Mouse (Mus musculus) ES-Bruce4 (cell line): ENCODE data around the gene Pacsin1. TPM values are rescaled to one million over a fixed set of nuclear protein-coding genes. Genes with fewer than 3 reads are reported as not detected.
A peak's percentile ranks its signal among the peaks of the same experiment; 100 is the strongest.

Experiments used
- H3K27ac ChIP-seq: 2 replicates; pipeline ENCODE4 v1.5.1; 2012; ENCODE audit warnings: low read length, inconsistent platforms; ENCODE audit not compliant: insufficient read depth
- H3K27me3 ChIP-seq: 2 replicates; pipeline ENCODE4 v1.6.1; 2012; ENCODE audit warnings: mild to moderate bottlenecking, low read length, inconsistent platforms; ENCODE audit not compliant: control insufficient read depth, poor library complexity, insufficient read depth, severe bottlenecking
- H3K36me3 ChIP-seq: 2 replicates; pipeline ENCODE4 v1.6.1; 2012; ENCODE audit warnings: inconsistent platforms, mild to moderate bottlenecking, low read length, moderate library complexity; ENCODE audit not compliant: control insufficient read depth, poor library complexity, insufficient read depth, severe bottlenecking
- H3K4me1 ChIP-seq: one replicate; pipeline ENCODE4 v1.8.1; 2011; ENCODE audit warnings: low read length; ENCODE audit not compliant: control insufficient read depth, insufficient read depth
- H3K4me3 ChIP-seq: 2 replicates; pipeline ENCODE4 v1.5.1; 2011; ENCODE audit warnings: low read depth, mild to moderate bottlenecking, low read length
- H3K9ac ChIP-seq: 2 replicates; pipeline ENCODE4 v1.6.1; 2012; ENCODE audit warnings: low read depth, mild to moderate bottlenecking, inconsistent platforms; ENCODE audit not compliant: poor library complexity, severe bottlenecking
- H3K9me3 ChIP-seq: replicated peaks from 2 replicates; pipeline ENCODE4 v1.6.1; 2012; ENCODE audit warnings: mild to moderate bottlenecking, low read length, inconsistent platforms; ENCODE audit not compliant: control insufficient read depth, poor library complexity, insufficient read depth, severe bottlenecking
- CTCF ChIP-seq: IDR thresholded peaks from one replicate; pipeline ENCODE4 v1.8.1; 2011; ENCODE audit warnings: low read depth, low read length
- EP300 ChIP-seq: IDR thresholded peaks from 2 replicates; pipeline ENCODE4 v1.6.1; 2011; ENCODE audit warnings: low read depth, low read length; ENCODE audit not compliant: insufficient read depth
- POLR2A ChIP-seq: IDR thresholded peaks from one replicate; pipeline ENCODE4 v1.8.1; 2011; ENCODE audit warnings: low read length; ENCODE audit not compliant: insufficient read depth
- polyA plus RNA-seq: library from polyadenylated mRNA; stranded (reverse); fragments of >200 nt; gene quantifications from 2 replicates; pipeline ENCODE4 v1.2.4, GENCODE M21; 2011; ENCODE audit warnings: low read depth; ENCODE audit not compliant: missing spikeins, insufficient read depth, insufficient read length

Gene Pacsin1
- polyA plus RNA-seq, 1 experiment: 16.8 TPM

DNA sequence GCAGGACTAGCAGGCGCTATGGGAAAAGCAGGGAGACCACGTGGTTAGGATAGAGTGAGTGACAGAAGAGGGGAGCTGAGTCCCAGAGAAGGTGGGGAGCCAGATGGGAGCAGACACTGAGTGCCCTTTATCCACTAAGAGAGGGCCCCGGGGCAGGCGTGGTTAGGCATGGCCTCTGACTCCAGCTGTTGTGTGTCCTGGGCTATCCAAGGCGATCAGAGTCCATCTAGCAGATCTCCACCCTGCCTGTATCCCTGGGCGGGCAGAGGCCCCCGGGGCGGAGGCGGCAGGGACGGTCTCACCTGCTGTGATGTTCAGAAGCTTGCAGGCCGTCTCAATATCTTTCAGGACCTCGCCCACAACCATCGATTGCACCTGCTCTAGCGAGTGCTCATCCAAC lies 64.4 kb downstream of the Pacsin1 start:
- no peak overlapping the region for H3K27ac ChIP-seq
- no peaks in the 10 kb centered on the region for H3K27me3 ChIP-seq
- H3K4me1 ChIP-seq: peaks cover 4% of the 10 kb centered on the region

DNA sequence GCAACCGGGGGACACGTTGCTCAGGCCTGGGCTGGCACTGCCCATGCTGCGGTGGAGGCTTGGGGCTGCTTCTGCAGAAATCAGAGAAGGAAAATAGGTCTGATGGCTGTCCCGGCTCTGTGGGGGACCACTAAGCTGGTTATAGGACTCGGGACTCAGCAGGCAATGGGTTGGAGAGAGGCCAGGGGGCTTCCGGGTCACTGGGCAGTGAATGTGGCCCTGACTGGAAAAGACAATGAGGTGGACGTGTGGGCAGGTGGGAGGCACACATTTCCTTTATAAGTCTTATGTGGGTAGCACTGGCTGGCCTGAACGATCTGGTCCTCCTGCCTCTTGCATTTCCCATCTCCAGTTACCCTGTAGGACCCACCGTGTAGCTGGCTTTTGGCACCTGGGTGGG lies 65.0 kb downstream of the Pacsin1 start:
- peaks cover 4% of the 10 kb centered on the region for H3K4me1 ChIP-seq
- H3K27ac ChIP-seq: no peak overlapping the region
- no peak for TF ChIP-seq CTCF
- TF ChIP-seq EP300: no peak
- TF ChIP-seq POLR2A: no peak
- H3K9me3 ChIP-seq: no peaks in the 10 kb centered on the region
- H3K9ac ChIP-seq: no peak overlapping the region
- no peaks in the 10 kb centered on the region for H3K36me3 ChIP-seq
- peak overlapping the region; percentile 12; the same call in 1 of the 2 replicates for H3K4me3 ChIP-seq
- no peaks in the 10 kb centered on the region for H3K27me3 ChIP-seq

More for the DNA sequence above, 64.4 kb downstream of the Pacsin1 start:
- Histone ChIP-seq H3K4me3 (peak overlapping the region; percentile 12; the same call in 1 of the 2 replicates), H3K36me3 (no peaks in the 10 kb centered on the region), H3K9me3 (no peaks in the 10 kb centered on the region), H3K9ac (no peak overlapping the region)
- TF ChIP-seq POLR2A: no peak
- no peak for TF ChIP-seq CTCF
- TF ChIP-seq EP300: no peak

DNA sequence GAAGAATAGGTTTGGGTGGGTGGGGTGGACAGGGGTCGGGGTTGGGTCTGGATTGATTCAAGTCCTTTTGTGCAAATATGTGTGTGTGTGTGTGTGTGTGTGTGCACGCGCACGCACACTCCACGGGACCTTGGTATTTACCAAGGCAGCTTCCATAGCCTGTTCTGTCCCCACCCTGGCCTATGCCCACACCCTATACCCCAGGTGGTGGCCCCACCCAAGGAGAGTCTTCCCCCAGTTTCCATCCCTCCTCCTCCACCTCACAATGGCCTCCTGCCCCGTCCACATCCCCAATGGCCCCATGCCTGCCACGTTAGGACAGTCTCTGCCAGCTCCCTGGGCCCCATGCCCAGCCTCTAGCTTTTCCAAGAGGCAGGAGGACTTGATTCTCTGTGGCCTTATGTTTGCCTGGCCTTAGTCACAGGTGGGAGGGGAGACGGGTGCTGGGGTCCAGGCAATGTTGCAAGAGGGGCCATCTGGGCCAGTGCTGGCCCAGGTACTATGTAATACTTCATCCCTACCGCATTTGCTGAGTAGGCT lies 65.9 kb downstream of the Pacsin1 start:
- TF ChIP-seq EP300 (no peak), POLR2A (no peak), CTCF (no peak)
- no peaks in the 10 kb centered on the region for H3K36me3 ChIP-seq
- H3K9me3 ChIP-seq: no peaks in the 10 kb centered on the region
- H3K4me3 ChIP-seq: no peak overlapping the region
- H3K27me3 ChIP-seq: no peaks in the 10 kb centered on the region
- H3K27ac ChIP-seq: no peak overlapping the region
- H3K9ac ChIP-seq: no peak overlapping the region
- H3K4me1 ChIP-seq: peaks cover 9% of the 10 kb centered on the region

DNA sequence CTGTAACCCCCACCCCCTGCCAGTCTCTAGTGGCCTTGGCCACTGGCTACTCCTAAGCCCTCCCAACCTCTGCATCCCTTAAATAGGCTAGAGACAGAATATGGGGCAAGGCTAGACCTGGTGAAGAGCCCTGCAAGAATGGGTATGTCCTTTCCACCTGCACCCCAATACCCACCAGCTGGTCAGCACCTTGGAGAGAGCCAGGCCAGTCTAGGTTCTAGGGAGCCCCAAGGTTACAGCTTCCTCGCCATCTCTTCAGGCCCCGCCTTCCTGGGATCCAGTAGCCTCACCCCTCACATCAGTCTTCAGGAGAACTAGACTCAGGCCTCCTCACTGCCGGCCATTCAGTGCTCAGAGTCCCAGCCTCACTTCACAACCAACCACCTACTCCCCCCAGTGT lies 69.0 kb downstream of the Pacsin1 start:
- no peak for TF ChIP-seq CTCF
- TF ChIP-seq EP300: no peak
- no peak for TF ChIP-seq POLR2A
- H3K4me1 ChIP-seq: peaks cover 5% of the 10 kb centered on the region

DNA sequence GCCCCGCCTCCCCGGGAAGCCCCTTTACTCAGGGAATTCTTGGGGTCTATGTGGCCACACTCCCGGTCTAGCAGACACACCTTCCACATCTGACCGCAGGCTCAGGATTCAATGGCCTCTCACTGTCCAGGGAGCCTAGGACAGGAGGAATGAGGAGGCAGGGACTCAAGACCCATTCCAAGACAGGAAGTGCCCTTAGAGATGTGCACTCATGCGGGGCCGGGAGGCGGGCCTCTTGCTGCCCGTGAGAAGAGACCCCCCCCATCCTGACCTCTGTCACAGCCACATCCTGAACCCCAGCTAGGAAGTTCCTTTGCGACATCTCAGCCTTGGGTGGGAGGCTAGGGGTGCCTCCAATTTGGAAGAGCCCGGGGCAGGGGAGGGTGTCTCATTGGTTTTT lies 69.7 kb downstream of the Pacsin1 start:
- peaks cover 5% of the 10 kb centered on the region for H3K4me1 ChIP-seq
- no peak overlapping the region for H3K4me3 ChIP-seq
- no peak overlapping the region for H3K27ac ChIP-seq

More for the DNA sequence above, 69.0 kb downstream of the Pacsin1 start:
- no peaks in the 10 kb centered on the region for H3K9me3 ChIP-seq
- no peak overlapping the region for H3K4me3 ChIP-seq
- no peak overlapping the region for H3K9ac ChIP-seq
- no peaks in the 10 kb centered on the region for H3K27me3 ChIP-seq
- no peak overlapping the region for H3K27ac ChIP-seq
- H3K36me3 ChIP-seq: no peaks in the 10 kb centered on the region

DNA sequence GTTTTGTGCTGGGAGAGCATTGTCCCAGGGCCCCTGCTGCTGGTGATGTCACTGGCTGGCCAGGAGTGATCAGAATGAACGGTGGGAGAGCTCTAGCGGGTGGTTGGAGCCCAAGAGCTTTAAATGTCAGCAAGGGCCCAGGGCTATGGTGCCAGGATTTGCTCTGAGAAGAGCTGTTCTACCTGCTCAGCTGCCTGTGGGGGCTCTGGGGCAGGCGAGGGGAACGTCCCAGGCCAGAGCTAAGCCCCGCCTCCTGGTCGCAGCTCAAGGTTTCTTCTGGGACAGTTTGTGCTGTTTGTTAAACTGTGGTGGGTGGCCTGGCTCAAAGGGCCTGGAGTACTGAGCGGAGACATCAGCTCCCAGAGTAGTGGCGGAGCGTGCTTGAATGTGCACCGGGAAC lies 70.1 kb downstream of the Pacsin1 start:
- Histone ChIP-seq H3K4me3 (no peak overlapping the region), H3K4me1 (peaks cover 5% of the 10 kb centered on the region), H3K36me3 (no peaks in the 10 kb centered on the region), H3K9ac (no peak overlapping the region), H3K27me3 (no peaks in the 10 kb centered on the region), H3K9me3 (no peaks in the 10 kb centered on the region), H3K27ac (no peak overlapping the region)
- TF ChIP-seq CTCF (no peak), EP300 (no peak), POLR2A (no peak)

More for the DNA sequence above, 69.7 kb downstream of the Pacsin1 start:
- H3K9ac ChIP-seq: no peak overlapping the region
- no peaks in the 10 kb centered on the region for H3K27me3 ChIP-seq
- H3K36me3 ChIP-seq: no peaks in the 10 kb centered on the region
- no peak for TF ChIP-seq EP300
- no peaks in the 10 kb centered on the region for H3K9me3 ChIP-seq

DNA sequence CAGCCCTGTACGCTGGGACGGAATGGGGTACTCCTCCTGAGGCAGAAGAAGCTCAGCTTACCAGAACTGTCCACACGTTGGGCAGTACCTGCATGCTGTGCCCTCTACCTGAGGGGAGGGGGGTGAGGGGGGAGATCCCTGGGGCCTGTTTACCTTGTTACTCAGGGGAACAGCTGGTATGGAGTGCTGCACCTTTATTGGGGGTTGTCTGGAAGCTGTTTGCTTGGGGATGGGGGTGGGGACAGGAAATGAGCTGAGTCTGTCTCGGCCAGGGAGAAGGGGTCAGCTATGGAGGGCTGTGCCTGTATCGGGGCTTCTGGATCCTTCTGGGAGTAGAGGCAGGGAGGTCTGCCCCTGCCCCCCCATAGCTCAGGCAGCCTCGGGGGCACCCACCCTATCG lies 71.2 kb downstream of the Pacsin1 start:
- no peaks in the 10 kb centered on the region for H3K9me3 ChIP-seq
- no peaks in the 10 kb centered on the region for H3K36me3 ChIP-seq
- H3K4me1 ChIP-seq: peaks cover 5% of the 10 kb centered on the region
- no peaks in the 10 kb centered on the region for H3K27me3 ChIP-seq
- no peak overlapping the region for H3K4me3 ChIP-seq
- no peak overlapping the region for H3K9ac ChIP-seq
- TF ChIP-seq CTCF (no peak), EP300 (no peak), POLR2A (no peak)
- H3K27ac ChIP-seq: no peak overlapping the region
